Mouse (Mus musculus) brown adipose tissue, adult 24 weeks (tissue): ENCODE data around the gene Appl2. TPM values are rescaled to one million over a fixed set of nuclear protein-coding genes. Genes with fewer than 3 reads are reported as not detected.

Experiments used
- H3K27ac ChIP-seq: fragments of 200-500 bp; replicated peaks from 2 replicates; pipeline ENCODE4 v1.5.1; 2012; ENCODE audit warnings: low read depth, mild to moderate bottlenecking, low read length
- H3K4me1 ChIP-seq: fragments of 200-500 bp; 2 replicates; pipeline ENCODE4 v1.6.1; 2012; ENCODE audit warnings: low read length, mixed read lengths; ENCODE audit not compliant: control insufficient read depth, insufficient read depth, insufficient read length
- H3K4me3 ChIP-seq: fragments of 200-500 bp; 2 replicates; pipeline ENCODE4 v1.5.1; 2012; ENCODE audit warnings: low read depth, mild to moderate bottlenecking, low read length, moderate library complexity; ENCODE audit not compliant: insufficient read depth
- polyA plus RNA-seq: library from polyadenylated mRNA; stranded (reverse); fragments of >200 nt; gene quantifications from 2 replicates; pipeline ENCODE4 v1.2.4, GENCODE M21; 2012; ENCODE audit not compliant: missing spikeins, insufficient read depth, insufficient read length

Gene Appl2
- polyA plus RNA-seq, 1 experiment: 19.1 TPM

DNA sequence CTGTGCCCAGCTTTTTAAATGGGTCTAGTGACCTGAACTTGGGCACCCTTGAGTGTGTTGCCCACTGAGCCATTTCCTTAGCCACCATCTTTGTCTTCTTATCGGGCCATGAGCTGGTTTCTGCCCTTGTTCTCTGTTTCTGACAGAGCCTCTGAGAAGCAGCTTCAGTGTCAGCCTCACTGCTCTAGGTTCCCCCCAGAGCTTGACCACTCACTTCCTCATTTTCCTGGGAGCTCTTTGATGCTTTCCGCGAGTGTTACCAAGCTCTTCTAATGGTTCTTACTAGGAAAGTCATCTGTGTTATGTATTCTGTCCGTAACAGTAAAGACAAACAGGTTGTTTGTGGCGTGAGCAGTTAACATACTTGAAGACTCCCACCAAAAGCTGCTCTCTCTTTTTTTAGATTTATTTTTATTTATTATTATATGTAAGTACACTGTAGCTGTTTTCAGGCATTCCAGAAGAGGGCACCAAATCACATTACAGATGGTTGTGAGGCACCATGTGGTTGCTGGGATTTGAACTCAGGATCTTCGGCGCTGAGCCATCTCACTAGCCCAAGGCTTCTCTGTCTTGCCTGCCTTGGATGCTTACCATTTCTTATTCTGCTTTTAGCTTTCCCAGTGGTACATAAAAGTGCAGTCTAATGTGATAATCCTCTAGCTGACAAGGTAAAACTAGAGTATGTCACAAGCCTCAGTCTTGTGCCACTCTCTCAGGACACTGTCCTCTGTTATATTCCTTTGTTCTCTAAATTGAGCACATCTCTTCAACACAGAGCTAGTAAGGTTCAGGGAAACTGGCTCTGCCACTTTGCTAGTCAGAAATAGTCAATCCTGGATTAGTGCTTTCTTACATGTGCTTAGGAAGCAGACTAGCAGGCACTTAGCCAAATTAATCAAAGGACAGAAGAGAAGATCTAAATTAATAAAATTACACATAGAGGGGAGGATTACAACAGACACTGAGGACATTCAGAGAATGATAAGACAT, 82.8 kb downstream of the Appl2 start:
- H3K4me3 ChIP-seq: no peak overlapping the region
- no peaks in the 10 kb centered on the region for H3K4me1 ChIP-seq
- no peak overlapping the region for H3K27ac ChIP-seq

DNA sequence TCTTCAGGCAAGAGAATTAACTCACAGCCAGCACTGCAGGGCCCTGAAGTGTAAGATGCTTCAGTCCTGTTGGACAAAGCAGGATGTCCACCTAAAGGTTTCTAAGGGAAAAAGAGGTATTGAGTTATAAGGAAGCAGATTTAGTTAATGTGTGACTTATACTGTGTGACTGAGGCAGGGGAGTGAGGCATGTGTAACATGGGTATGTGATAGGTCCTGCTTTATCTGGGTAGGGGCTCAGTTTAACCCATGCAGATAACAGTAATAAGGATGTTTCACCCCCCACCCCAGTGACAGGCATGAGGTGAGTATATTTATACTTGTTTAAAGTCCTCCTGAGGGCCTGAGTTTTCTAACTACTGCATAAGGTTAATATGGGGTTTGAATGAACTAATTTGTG, 85.5 kb downstream of the Appl2 start:
- no peaks in the 10 kb centered on the region for H3K4me1 ChIP-seq
- no peak overlapping the region for H3K27ac ChIP-seq
- H3K4me3 ChIP-seq: no peak overlapping the region

Other genes starting within 250 kb of the Appl2 start
- 0.25 TPM in 1 of 2 replicates, not detected in the other for gene Aldh1l2, start 114.6 kb downstream of the Appl2 start, polyA plus RNA-seq
- 6.5 and 8.2 TPM in 2 replicates for gene Washc4, start 105.0 kb downstream of the Appl2 start, polyA plus RNA-seq
- 1.8 TPM in 1 of 2 replicates, not detected in the other for gene 1500009L16Rik, start 74.1 kb upstream of the Appl2 start, polyA plus RNA-seq